Mouse (Mus musculus) layer of hippocampus, adult 18-20 months (tissue): ENCODE results near the gene Arhgap15. TPM values are rescaled to one million over a fixed set of nuclear protein-coding genes. Genes with fewer than 3 reads are reported as not detected.

Experiments used
- DNase-seq, 2 experiments: peaks; one replicate each; pipeline ENCODE4 v3.0.0; 2022; ENCODE audit warnings: low spot score in 2 of 2
- total RNA-seq, 2 experiments: library from RNA; stranded (reverse); gene quantifications; 2 replicates each; pipeline ENCODE4 v1.2.3; 2021

The Arhgap15 gene
- total RNA-seq, 2 experiments from 2014 or later = 10.9 to 11.4 TPM

GRCm38 (mm10) chr2:44344861-44345260 is 596.2 kb downstream of the Arhgap15 start:
- DNase-seq = no peak

DNA sequence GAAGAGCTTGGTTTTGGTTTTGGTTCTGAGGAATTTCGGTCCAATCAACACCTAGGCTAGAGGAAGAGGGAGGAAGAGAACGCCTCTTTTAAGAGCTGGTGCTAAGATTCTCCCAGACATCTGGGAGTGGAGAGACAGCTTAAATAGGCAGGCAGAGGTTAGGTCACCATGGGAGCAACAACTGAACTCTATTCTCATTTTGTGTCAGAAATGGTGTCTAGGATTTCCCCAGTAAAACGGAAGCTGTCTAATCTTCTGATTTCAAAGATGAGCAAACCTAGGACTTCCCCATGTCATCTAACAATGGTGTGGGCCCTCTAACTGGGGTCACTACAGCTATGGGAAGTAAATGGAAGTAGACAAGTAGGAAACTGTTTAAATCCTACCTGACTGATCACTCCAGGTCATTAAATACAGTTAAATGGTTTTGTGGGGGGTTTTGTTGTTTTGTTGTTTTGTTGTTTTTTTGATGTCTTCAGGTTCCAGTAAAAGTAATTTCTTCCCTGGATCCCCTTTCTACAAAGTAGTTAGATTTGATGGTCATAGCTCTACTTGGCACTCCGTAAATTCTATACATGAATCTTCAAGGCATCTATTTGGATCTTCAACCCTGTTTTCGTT is 596.8 kb downstream of the Arhgap15 start:
- DNase-seq = no peak

- DNase-seq = no peak
These were observed 597.6 kb downstream of the Arhgap15 start for GRCm38 (mm10) chr2:44346184-44346583.

GRCm38 (mm10) chr2:44347781-44348180 is 599.2 kb downstream of the Arhgap15 start:
- no peak for DNase-seq

- DNase-seq = no peak
These were observed 600.5 kb downstream of the Arhgap15 start for GRCm38 (mm10) chr2:44349101-44349500.

DNA sequence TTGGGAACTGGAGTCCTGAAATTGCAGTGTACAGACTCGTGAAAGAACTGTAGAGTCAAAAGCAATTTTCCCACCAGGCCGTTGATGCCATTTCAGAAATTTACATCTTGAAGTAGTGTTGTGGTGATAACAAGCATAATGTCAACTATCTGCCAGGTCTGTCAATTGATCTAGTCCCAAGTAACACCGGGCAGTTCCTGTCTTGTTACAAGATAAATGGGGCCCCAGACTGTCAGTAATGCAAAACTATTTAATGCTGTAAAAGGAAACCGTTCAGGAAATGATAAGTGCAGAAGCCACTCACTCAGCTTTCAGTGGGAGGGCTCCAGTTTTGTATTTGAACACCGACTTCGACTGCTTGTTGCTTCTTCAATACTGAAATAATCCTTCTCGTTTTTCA is 604.3 kb downstream of the Arhgap15 start:
- no peak for DNase-seq

GRCm38 (mm10) chr2:44353594-44353993 is 605.0 kb downstream of the Arhgap15 start:
- DNase-seq = no peak

DNA sequence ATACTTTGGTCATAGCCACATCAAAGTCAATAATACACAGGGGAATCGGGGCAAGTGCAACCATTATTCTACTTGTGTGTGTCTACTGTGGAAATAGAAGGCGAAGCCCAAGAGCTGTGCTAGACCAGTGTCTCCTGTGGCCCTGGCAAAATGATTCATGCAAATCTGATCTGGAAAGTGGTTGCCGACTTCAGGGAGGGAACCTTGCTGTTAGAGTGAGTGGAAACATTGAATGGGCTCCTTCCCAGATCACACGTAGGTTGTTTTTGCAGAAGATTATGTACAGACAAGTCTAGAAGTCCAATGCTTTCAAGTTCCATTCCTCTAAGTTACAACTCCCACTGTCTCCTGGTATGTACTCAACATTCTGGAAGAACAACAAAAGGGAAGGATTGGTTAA is 606.2 kb downstream of the Arhgap15 start:
- DNase-seq = no peak

DNA sequence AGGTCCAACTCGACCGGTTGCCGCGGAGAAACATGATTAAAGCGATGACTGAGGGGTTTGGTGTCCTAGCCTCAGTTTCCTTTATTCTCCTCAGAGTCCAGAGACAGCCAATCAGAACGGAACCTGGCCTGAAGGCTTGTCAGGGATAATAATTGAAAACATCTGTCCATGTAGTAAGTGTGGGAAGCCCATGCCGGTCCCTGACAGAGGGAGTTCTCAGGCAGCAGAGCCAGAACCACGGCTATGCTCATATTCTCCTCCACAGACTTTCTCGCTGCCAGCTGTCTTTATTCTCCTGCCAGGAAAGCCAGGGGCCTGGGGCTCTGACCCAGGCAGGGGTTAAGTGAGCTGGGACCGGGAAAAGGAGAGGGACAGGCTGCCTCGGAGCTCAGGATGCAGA is 606.7 kb downstream of the Arhgap15 start:
- no peak for DNase-seq

- no peak for DNase-seq
These were observed 607.7 kb downstream of the Arhgap15 start for GRCm38 (mm10) chr2:44356248-44356886.

- no peak for DNase-seq
These were observed 608.2 kb downstream of the Arhgap15 start for GRCm38 (mm10) chr2:44356887-44357251.

- DNase-seq = no peak
These were observed 631.6 kb downstream of the Arhgap15 start for GRCm38 (mm10) chr2:44380225-44380624.

GRCm38 (mm10) chr2:44384541-44384940 is 635.9 kb downstream of the Arhgap15 start:
- DNase-seq = no peak

GRCm38 (mm10) chr2:44389556-44389955 is 640.9 kb downstream of the Arhgap15 start:
- no peak for DNase-seq

- no peak for DNase-seq
These were observed 645.2 kb downstream of the Arhgap15 start for GRCm38 (mm10) chr2:44393789-44394188.

DNA sequence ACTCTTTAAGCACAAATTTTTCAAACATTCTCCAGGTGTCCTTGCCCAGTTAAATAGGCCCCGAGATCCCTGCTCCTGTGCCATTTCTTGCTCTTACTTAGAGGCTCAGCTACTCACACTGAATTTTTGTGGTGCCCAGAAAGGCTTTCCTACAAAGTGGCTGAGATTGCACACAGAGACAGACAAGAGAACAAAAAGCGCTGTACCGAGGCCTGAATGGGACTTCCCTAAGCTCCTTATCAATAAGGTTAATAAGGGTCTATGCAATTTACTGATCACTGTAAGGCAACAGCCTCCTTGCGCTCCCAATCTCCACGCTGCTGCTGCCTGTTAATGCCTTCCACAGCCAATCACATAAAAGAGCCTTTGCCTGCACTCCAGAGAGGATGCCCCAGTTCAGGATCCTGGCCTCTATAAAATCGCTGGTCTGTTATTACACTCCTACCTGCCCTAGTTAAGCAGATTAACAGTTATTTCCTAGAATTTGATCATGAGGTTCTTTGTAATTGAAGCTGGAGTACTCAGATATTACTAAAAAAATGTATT is 646.4 kb downstream of the Arhgap15 start:
- DNase-seq = no peak

DNA sequence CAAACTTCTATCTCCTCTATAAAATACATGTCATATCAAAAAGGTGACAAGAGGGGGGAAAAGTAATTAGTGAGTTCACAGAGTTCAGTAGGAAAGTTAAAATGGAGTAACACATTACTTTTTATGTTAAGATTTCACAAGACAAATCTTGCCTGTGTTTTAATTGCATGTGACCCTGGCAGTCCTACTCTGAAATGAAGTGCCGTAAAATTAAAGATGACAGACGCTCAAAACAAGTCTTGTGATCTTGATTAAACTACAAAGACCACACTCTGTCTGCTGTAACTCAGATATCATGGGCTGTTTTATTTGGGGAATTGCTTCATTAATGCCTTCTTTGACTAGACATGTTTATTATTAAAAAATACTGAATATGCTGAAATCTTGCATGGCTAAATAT is 647.0 kb downstream of the Arhgap15 start:
- no peak for DNase-seq

GRCm38 (mm10) chr2:44397209-44397608 is 648.6 kb downstream of the Arhgap15 start:
- DNase-seq = no peak

GRCm38 (mm10) chr2:44397735-44398337 is 649.2 kb downstream of the Arhgap15 start:
- no peak for DNase-seq

GRCm38 (mm10) chr2:44399191-44399926 is 650.7 kb downstream of the Arhgap15 start:
- DNase-seq = no peak

DNA sequence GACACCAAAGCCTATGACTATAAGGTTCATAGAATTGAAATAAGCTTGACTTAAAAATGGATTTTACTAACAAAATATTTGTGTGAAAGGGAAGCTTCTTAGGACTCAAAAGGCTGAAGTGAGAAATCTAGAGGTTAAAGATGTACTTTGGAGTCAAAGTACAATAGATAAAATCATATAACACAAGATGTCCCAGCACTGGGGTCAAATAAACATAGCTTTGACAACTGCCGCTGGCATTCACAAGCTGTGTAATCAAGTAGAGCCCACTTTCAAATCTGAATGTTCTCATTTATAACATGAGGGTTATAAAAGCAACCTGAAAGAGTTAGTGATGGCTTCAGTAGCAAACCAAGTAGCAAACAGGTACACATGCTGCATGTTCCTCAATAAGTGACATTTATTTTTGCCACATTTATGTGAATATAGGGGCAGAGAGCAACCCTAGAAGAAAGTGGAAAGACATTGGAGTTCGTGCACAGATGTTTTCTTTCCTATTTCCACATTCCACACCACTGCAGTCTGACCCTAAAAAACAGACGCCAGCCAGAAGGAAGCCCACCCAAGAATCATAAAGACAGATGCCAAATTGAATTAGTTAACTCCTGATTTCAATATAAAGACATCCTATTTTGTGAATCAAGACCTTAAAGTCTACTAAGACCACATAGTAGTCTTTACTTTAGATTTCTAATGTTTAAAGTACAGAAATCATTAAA is 653.2 kb downstream of the Arhgap15 start:
- no peak for DNase-seq
